Mouse (Mus musculus): ENCODE results near the gene Ccdc60. TPM values are rescaled to one million over a fixed set of nuclear protein-coding genes. Genes with fewer than 3 reads are reported as not detected.

The Ccdc60 gene
- total RNA-seq, 1 experiment: 0.54 TPM

GRCm38 (mm10) chr5:116115071-116115834, 173.5 kb downstream of the Ccdc60 start:
- DNase-seq (ENCODE audit: low read depth, low spot score): no peak
- Histone ChIP-seq H3K4me3 (ENCODE audit: insufficient read depth in 1 of 2, low read depth in 1 of 2, low read length in 2 of 2, poor library complexity in 1 of 2, severe bottlenecking in 1 of 2) (no peak overlapping the region), H3K9ac (ENCODE audit: insufficient read depth, low read depth, low read length, poor library complexity, severe bottlenecking) (no peak overlapping the region), H3K9me3 (ENCODE audit: control insufficient read depth, insufficient read depth, low read depth, low read length) (no peaks in the 10 kb centered on the region), H3K4me1 (ENCODE audit: control insufficient read depth in 2 of 2, insufficient read depth in 2 of 2, low read length in 2 of 2, poor library complexity in 1 of 2) (peaks cover 2 to 9% of the 10 kb centered on the region in 2 experiments; a peak in 2 of 4 replicates), H3K27ac (ENCODE audit: insufficient read depth, low read depth, low read length, poor library complexity, severe bottlenecking) (no peak overlapping the region), H3K36me3 (ENCODE audit: control insufficient read depth, insufficient read depth, low read length, poor library complexity, severe bottlenecking) (no peaks in the 10 kb centered on the region)
- in situ Hi-C loops (cut with MboI; ENCODE audit: low sequenced_read_pairs in 2 of 2, unreplicated experiment in 2 of 2): no loop called here
- TF ChIP-seq ZC3H11A (IDR thresholded peaks at IDR 0.05; ENCODE audit: borderline replicate concordance, low read depth, low read length): no peak
- TF ChIP-seq ZNF384 (IDR thresholded peaks at IDR 0.05; ENCODE audit: low read depth, low read length): peak; percentile 50; the same call in 1 of the 2 replicates

- in situ Hi-C loops (cut with MboI; ENCODE audit: low sequenced_read_pairs in 2 of 2, unreplicated experiment in 2 of 2): no loop called here
- Histone ChIP-seq H3K27ac (ENCODE audit: insufficient read depth, low read depth, low read length, poor library complexity, severe bottlenecking) (no peak overlapping the region), H3K4me1 (ENCODE audit: control insufficient read depth in 2 of 2, insufficient read depth in 2 of 2, low read length in 2 of 2, poor library complexity in 1 of 2) (peaks cover 0 to 12% of the 10 kb centered on the region in 2 experiments; a peak in 2 of 4 replicates), H3K36me3 (ENCODE audit: control insufficient read depth, insufficient read depth, low read length, poor library complexity, severe bottlenecking) (no peaks in the 10 kb centered on the region), H3K4me3 (ENCODE audit: insufficient read depth in 1 of 2, low read depth in 1 of 2, low read length in 2 of 2, poor library complexity in 1 of 2, severe bottlenecking in 1 of 2) (0 out of 4 replicates have a peak overlapping the region, but pooled peaks of 1 of the 2 experiments have one; percentile 7), H3K9ac (ENCODE audit: insufficient read depth, low read depth, low read length, poor library complexity, severe bottlenecking) (no peak overlapping the region), H3K9me3 (ENCODE audit: control insufficient read depth, insufficient read depth, low read depth, low read length) (no peaks in the 10 kb centered on the region)
- TF ChIP-seq CHD2 (IDR thresholded peaks at IDR 0.05; ENCODE audit: low read depth, low read length) (peak; percentile 38; the same call in 1 of the 2 replicates), MAFK (IDR thresholded peaks at IDR 0.05; ENCODE audit: insufficient read depth, low read depth, low read length) (no peak)
- no peak for DNase-seq (ENCODE audit: low read depth, low spot score)
Observed at GRCm38 (mm10) chr5:116108651-116109050, 180.1 kb downstream of the Ccdc60 start.

GRCm38 (mm10) chr5:116084231-116084630, 204.6 kb downstream of the Ccdc60 start:
- Histone ChIP-seq H3K4me3 (ENCODE audit: insufficient read depth in 1 of 2, low read depth in 1 of 2, low read length in 2 of 2, poor library complexity in 1 of 2, severe bottlenecking in 1 of 2) (no peak overlapping the region), H3K27ac (ENCODE audit: insufficient read depth, low read depth, low read length, poor library complexity, severe bottlenecking) (no peak overlapping the region), H3K36me3 (ENCODE audit: control insufficient read depth, insufficient read depth, low read length, poor library complexity, severe bottlenecking) (no peaks in the 10 kb centered on the region), H3K4me1 (ENCODE audit: control insufficient read depth in 2 of 2, insufficient read depth in 2 of 2, low read length in 2 of 2, poor library complexity in 1 of 2) (peaks cover 0 to 6% of the 10 kb centered on the region in 2 experiments; a peak in 2 of 4 replicates), H3K9me3 (ENCODE audit: control insufficient read depth, insufficient read depth, low read depth, low read length) (no peaks in the 10 kb centered on the region), H3K9ac (ENCODE audit: insufficient read depth, low read depth, low read length, poor library complexity, severe bottlenecking) (no peak overlapping the region)
- TF ChIP-seq MAFK (IDR thresholded peaks at IDR 0.05; ENCODE audit: insufficient read depth, low read depth, low read length): no peak
- no peak for TF ChIP-seq CHD2 (IDR thresholded peaks at IDR 0.05; ENCODE audit: low read depth, low read length)
- DNase-seq (ENCODE audit: low read depth, low spot score): no peak
- in situ Hi-C loops (cut with MboI; ENCODE audit: low sequenced_read_pairs in 2 of 2, unreplicated experiment in 2 of 2): no loop called here

DNA sequence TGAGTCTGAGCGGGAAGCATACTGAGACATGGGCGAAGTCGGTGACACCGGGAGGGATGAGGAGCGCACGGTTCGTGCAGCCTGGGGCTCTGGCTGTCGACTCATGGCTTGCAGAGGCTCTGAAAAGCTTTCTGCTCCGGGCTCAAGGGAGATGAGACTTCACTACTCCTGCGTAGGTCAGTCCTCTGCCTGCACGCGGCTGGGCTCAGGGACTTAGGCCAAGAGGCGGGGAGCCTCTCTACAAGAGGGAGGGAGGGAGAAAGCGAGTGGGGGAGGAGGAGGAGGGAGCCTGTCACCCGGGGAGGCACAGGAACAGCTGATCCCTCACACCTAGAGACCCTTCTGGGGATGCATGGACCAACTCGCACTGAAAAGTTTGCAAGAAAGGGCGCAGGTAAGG, 205.7 kb downstream of the Ccdc60 start, which contains the start of gene Tmem233:
Gene Tmem233 (minus strand): TSS at position 164 of the 400 bp plus-strand sequence.
- Histone ChIP-seq H3K36me3 (ENCODE audit: control insufficient read depth, insufficient read depth, low read length, poor library complexity, severe bottlenecking) (no peaks in the 10 kb centered on the region), H3K4me3 (ENCODE audit: insufficient read depth in 1 of 2, low read depth in 1 of 2, low read length in 2 of 2, poor library complexity in 1 of 2, severe bottlenecking in 1 of 2) (peak within 1 kb of the TSS; percentile 11 to 39; a peak in 3 of 4 replicates), H3K9me3 (ENCODE audit: control insufficient read depth, insufficient read depth, low read depth, low read length) (no peaks in the 10 kb centered on the region), H3K4me1 (ENCODE audit: control insufficient read depth in 2 of 2, insufficient read depth in 2 of 2, low read length in 2 of 2, poor library complexity in 1 of 2) (peaks cover 0 to 6% of the 10 kb centered on the region in 2 experiments; a peak in 2 of 4 replicates), H3K9ac (ENCODE audit: insufficient read depth, low read depth, low read length, poor library complexity, severe bottlenecking) (no peak within 1 kb of the TSS), H3K27ac (ENCODE audit: insufficient read depth, low read depth, low read length, poor library complexity, severe bottlenecking) (no peak within 1 kb of the TSS; the same call in 1 of the 2 replicates)
- DNase-seq (ENCODE audit: low read depth, low spot score): no peak
- no peak for TF ChIP-seq ZC3H11A (IDR thresholded peaks at IDR 0.05; ENCODE audit: borderline replicate concordance, low read depth, low read length)
- TF ChIP-seq CHD2 (IDR thresholded peaks at IDR 0.05; ENCODE audit: low read depth, low read length): no peak
- no peak for TF ChIP-seq MAFK (IDR thresholded peaks at IDR 0.05; ENCODE audit: insufficient read depth, low read depth, low read length)
- TF ChIP-seq HCFC1 (IDR thresholded peaks at IDR 0.05; ENCODE audit: borderline replicate concordance, insufficient read depth, low read length): no peak
- TF ChIP-seq ZNF384 (IDR thresholded peaks at IDR 0.05; ENCODE audit: low read depth, low read length): no peak
- in situ Hi-C loops (cut with MboI; ENCODE audit: low sequenced_read_pairs in 2 of 2, unreplicated experiment in 2 of 2): no loop called here
